Mouse (Mus musculus) embryo, embryonic 11.5 days (tissue): ENCODE results near the gene Rab40c.

ENCODE experiments used
- DNase-seq: peaks from one replicate; pipeline ENCODE4 v3.0.0-alpha.2; 2012; ENCODE audit warnings: low read depth, low spot score

Gene Rab40c

DNA sequence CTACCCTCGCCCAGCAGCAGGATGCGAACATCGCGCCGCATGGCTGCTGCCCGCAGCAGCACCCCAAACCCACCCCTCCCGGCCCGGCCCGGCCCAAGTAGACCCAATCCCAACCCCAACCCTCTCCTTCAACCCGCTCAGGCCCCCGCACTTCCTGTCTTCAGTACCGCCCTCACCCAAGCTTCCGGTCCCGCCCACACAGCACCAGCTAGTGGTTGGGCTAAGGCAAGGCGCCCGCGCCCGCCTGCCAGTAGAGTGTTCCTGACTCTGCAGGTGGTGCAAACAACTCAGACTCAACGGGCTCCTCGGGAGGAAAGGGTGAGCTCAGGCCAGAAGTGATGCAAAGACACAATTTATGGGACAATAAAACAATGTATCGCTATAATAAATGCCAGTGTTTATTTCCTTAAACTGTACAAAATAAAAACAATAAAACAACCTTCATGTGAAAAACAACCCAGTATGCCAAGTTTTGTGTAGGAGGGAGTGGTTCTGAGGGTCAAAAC is 75.1 kb downstream of the Rab40c start, which contains the start of gene Rhot2:
Gene Rhot2, minus strand, starts transcription at position 456 of the 506 bp plus-strand sequence.
- DNase-seq: peak; percentile 84

DNA sequence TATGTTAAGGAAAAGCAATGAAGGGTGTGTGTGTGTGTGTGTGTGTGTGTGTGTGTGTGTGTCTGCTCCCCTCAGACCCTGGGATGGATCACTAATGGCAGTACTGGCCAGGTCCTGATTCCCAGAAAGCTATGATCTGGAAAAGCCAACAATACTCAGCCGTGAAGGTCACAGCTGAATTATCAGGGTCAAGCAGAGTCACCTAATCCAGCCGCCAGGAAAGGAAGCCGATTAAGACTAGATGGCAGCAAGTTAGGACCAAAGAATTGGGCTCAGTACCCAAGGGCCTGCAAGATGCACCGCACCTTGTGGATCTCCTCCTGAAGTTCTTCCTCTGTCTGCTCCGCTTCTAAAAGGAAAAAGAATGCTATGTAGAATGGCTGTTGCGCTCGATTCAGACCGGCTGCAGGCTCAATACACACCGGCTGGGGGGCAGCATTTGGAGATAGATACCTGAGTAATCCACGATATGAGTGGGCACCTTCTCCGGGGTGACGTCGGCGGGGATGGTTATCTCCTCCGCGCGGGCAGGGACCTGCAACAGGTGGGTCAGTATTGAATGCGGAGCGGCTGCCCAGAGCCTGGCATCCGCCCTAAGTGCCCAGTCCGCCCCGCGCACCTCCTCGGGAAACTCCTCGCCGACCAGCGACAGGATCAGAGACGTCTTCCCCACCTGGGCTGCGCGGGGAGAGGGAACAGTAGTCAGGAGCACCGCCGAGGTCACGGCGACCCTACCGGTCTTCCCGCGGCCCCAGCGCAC is 75.7 kb downstream of the Rab40c start:
- DNase-seq: no peak

DNA sequence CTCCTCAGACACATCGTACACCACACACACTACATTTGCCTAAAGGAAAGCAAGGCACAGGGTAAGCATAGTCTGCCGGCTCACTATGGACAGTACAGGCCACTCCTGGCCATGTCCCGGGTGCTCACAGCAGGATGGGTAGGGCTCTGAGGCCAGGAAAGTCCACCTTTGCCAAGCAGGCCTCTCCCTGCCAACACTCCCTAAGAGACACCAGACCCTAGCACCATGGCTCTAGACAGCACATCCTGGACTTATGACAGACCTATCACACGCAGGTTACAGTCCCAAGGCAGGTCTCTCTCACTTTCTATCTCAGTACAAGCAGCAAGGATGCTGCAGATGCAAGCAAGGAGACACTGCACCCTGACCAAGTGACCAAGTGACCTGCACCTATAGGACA is 76.4 kb downstream of the Rab40c start:
- DNase-seq: no peak

DNA sequence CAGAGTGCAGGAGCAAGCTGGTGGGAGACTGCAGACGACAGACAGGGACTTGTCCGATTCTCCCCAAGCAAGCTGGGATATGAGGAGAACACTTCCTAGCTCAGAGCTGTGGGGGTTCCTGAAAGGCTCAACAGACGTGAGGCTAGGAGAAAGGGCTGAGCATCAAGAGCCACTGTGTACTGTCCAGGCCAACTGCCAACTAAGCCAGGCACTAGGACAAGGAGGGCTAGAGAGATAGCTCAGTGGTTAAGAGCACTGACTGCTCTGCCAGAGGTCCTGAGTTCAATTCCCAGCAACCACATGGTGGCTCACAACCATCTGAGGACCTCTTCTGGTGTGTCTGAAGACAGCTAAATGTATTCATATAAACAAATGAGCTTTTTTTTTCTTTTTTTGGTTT is 77.0 kb downstream of the Rab40c start:
- DNase-seq: no peak

DNA sequence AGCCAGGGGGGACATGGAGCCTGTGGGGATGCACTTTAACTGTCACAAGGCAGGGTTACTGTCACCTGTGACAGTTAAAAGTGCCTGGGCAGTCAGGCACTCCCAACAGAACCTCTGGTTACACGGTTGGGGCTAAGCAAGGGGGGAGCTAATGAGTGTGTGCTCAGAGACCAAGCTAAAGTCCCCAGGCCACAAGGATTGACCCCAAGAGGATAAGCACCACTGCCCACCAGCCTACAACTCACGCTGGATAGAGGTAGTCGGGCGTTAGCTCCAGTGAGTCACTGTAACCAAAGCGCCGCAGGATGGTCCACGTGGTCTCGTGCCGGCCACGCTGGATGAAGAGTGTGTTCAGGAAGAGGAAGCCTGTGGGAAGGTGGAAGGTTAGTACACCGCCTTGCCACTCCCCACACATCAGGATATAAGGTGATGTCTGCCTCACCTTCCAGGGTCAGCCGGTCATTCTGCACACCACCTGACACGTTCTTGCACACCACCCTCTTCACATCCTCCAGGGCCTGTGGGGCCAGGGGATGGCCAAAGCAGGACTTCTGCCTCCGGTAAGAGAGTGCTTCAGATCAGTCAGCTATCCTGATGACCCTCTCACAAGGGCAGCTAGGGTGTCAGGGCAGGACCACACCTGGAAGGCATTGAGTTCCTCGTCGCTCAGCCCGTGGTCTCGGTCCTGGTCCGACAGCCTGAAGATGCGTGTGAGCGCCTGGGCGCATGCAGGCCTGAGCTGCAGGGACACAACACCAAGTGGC is 78.2 kb downstream of the Rab40c start, which contains the start of gene Gm20683:
Gene Gm20683, minus strand, starts transcription at position 647 of the 764 bp plus-strand sequence.
- no peak for DNase-seq

DNA sequence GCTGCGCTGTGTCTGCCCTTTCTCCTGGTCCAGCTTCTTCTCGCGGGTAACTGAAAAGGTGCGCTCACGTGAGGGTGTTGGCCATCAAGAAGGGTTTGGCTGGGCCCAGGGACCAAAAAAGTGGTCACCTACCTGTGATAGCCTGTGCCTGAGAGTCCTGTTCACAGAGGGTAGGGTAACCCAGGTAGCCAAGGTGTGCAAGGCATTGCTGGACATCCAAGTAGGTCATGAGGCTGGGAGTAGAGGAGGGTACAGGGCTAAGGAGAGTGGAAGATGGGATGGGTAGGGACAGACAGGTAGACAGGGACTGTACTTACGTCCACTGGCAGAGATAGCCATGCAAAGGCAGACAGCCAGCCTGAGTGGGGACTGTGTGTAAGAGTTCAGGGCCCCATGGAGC is 79.0 kb downstream of the Rab40c start:
- no peak for DNase-seq

DNA sequence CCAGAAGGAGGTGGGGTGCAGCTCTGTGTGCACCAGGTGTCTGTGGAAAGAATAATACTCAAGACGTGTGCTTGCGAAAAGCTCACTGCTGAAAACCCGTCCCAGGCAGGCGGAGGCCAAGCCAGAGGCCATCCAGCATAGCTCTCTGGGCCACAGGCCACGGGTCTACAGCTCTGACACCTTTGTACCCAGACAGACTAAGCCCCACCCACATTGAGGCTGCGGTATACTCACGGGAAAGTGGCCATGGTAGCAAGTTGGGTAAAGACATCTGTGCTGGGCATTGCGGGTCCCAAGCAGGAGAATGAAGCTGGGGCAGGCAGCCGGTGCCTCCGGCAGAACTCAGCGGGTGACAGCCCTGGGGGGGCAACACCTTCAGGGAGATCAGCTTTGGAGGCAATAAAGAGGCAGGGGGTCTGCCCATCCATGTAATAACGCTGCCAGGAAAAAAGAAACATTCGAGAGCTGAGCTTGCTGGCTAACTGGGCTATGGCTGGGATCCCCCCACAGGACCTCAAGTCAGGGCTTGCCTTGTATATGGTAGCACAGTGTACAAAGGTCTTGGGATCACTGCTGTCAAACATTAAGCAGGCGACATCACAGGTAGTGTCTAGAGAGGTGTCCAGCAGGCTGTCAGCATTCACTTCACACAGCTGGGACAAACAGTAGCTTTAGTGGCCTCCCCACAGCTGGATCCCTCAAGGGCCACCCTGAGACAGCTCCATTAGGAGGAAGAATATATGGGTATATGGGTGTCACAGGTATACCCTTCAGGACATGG is 79.9 kb downstream of the Rab40c start:
- no peak for DNase-seq

DNA sequence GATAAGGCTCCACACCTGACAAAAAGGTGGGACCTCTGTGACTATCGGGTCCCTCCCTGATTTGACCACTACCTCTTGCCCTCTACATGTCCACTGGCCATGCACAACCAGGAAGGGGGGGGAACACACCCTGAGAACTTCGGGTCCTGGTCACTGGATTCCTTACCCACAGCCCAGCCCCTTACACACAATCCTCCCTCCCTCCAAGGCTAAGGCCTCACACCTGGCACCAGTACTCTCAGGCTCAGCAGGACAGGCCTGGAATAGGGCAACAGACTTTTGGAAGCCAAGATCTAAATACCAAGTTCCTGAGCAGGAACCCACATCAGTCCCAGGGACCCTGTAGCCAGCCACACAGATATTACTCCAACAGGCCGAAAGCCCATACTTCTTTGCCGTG is 80.6 kb downstream of the Rab40c start:
- DNase-seq: no peak

DNA sequence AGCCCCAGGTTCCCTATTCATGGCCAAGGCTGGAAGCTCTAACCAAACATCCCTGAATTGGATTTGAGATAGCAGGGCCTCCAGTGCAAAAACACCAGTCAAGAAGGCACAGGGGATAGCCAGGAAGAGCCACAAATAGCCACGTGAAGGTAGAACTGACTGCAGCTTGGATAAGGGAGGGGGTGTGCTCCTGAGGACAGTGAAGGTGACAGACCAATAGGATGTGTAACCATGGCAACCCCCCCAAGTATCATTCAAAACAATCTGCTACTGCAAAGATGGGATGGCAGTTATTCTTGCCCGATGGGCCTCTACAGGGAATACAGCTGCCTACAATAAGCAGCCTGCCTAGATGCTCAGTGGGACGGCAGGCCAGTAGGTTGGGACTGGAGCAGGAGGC is 82.0 kb downstream of the Rab40c start:
- DNase-seq: no peak

DNA sequence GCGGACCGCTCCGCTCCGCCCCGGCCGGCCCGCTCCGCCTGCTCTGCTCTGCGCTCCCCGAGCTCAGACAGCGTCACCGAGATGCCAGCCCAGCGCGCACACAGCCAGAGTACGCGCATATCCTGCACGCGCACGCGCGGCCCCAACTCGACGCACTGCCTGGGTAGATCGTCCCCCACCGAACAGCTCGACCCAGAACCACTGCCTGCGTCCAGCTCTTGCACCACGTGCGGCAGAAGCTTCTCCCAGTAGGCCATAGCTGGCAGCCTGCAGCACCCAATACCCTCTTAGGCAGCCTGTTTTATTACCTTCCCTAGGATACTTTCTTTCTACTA is 82.5 kb downstream of the Rab40c start, which contains the start of gene Rhbdl1:
Gene Rhbdl1, minus strand, starts transcription at position 220 of the 335 bp plus-strand sequence.
- no peak for DNase-seq

DNA sequence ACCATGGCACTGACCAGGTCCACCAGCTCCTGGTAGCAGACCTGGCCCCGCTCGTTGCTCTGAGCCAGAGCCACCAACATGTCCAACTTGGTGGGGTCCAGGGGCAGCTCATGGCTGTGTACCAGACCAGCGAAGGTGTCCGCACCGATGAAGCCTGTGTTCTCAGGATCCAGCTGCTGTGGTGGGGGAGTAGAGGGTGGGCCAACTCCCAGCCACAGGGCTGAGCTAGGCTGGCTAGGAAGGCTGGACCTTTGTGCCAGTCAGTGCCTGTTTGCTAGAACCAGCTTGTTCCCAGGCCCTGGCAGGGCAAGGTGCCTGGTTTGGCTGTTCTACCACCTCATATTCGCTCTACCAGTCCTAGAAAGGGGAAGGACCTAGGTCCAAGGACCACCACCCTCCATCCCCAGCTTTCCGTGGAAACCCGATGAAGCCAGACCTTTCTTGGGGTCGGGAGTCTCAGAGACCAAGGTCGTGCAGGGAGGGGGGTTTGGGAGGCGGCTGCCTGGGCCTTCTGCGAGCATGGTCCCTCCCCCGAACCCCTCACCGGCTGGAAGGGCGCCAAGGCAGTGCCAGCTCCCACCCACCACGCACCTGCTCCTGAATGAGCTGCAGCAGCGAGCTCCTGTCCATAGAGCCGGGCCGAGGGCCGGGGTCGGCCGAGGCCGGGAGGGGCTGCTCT is 83.0 kb downstream of the Rab40c start:
- no peak for DNase-seq

DNA sequence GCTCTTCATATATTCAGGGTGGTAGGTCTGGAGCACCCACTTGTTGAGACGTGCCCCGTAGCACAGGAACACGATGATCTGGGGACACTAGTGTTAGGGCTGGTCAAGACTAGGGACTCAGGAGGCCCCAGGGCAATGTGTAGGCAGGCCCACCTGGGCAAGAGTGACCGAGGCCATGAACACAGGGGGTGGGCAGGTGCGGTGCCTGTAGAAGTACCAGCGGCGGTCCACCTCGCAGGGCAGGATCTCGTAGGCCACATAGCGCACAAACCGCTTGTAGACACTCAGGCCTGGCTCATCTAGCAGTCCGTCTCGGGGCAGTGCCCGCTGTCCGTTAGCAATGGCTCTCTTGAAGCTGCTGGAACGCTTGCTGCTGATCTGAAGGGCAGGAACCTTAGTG is 83.7 kb downstream of the Rab40c start:
- DNase-seq: no peak

DNA sequence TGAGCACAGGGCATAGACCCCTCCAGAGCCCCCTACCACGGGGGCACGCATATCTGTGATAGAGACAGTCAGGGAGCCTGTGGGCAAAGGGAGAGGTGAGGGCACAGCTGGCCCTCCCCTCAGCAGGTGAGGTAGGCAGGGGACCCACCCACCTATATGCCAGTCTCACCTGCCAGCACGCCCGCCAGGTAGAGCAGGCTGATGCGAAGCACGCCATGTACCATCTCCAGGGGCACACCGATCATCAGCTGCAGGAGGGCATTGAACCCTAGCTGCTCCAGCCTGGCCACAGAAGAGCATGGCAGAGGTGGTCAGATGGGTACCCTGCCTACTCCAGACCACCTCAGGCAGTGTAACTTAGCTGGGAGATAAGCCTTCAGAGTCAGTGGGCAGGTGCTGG is 84.2 kb downstream of the Rab40c start:
- DNase-seq: no peak

DNA sequence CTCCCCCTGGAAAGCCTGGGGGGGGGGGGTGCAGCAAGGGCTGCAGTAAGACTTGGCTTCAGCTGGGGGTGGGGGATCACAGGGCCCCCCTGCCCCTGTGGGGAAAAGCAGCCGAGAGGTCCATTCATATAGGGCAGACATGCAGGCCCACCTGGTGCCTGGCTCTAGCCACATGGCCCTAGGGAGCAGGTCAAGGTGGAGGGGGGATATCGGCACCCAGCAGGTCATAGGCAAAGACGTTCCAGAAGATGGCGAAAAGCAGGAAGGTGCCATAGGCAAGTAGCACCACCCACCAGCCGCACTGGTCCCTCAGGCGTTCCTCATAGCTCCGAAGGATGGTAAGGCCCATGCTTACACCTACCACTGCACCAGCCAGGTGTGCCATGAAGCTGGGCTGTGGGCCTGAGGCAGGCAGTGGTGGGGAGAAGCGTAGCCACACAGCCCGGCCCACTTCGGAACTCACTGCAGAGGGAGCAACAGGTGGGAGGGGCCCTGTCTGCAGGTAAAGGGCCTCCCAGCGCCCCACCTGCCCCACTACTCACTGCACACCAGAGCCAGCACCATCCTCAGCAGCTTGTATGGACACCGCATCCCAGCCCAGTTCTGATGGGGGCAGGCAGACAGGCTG is 84.8 kb downstream of the Rab40c start:
- DNase-seq: no peak

DNA sequence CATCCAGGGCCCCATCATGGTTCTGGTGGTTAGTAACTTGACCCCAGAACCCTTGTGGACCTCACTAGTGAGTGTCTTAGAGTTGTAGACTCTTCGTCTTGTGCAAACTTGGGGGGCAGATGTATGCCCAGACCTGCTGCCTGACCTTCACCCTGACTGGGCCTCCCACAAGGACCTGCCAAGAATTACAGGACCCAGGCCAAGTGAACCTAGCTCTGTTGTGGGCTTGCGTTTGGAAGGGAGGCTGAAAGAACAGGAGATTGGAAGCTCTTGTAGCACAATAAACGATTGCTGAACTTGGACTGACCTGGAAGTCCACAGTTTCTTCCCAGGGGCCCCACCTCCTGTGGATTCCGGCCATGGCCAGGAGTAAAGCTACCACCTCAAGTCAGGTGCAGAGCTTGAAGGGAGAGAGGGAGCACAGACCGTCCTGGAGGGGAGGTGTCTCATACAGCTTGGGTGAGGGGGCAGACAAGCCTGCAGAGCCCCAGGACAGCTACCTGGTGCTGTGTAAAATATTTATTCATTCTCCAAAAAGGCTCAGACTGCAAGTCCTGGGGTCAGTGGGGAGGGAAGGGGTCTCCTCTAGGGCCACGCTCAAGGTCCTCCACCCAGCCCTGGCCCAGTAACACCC is 85.4 kb downstream of the Rab40c start:
- DNase-seq: no peak

DNA sequence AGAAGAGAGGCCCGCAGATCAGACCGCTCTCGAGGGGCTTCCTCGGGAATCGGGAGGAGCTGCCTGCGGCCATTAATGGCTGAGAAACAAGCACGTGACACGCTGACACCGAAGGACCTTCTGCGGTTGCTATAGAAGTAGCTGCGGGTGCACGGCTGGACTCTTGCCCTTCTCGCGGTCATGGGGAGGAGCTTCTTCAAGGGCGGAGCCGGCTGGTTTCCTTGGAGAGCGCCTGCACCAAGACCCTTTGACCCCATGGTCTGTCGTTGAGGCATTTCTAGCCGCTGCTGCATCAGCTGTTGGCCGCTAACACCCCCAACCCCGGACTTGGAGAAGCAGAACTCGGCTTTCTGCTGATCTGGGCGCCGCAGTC is 86.2 kb downstream of the Rab40c start, which contains the start of gene Stub1:
Gene Stub1, minus strand, starts transcription at position 114 of the 373 bp plus-strand sequence.
- peak; percentile 82 for DNase-seq

DNA sequence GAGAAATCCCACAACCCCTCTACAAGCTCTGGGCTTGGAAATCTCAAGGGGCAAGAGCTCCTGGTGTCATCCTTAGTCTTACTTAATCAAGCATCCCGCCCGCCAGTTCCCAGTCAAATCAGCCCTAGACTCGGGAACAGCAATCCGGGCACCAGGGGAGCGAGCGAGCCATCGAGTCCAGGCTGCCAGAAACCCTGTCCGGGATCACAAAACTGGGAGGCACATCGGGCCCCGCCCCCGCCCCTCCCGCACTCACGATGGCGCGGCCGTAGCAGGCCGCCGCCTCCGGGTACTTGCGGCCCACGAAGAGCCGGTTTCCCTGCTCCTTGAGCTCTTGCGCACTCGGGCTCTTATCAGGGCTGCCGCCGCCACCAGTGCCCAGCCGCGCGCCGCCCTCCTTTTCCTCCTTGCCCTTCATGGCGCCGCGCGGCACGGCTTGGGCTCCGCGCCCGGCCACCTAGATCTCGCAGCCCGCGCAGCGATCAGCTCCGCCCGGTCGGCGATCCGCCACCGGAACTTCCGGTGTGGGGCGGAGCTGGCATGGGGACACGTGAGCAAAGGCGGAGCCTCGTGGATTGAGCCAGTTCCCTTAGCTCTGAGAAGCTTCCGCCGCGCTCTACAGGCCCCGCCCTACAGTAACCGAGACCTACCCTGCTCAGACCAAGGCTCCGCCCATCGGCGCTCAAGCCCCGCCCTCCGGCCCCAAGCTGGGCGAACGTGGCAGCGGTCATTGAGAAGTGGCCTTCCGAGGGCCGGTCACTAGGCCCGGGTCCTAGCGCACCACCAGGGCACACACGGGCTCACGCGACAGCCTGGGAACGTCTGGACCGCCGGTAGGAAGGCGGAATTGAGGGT is 86.9 kb downstream of the Rab40c start:
- DNase-seq: peak; percentile 99
